Mouse (Mus musculus): ENCODE measurements around the gene Tff2.

DNA sequence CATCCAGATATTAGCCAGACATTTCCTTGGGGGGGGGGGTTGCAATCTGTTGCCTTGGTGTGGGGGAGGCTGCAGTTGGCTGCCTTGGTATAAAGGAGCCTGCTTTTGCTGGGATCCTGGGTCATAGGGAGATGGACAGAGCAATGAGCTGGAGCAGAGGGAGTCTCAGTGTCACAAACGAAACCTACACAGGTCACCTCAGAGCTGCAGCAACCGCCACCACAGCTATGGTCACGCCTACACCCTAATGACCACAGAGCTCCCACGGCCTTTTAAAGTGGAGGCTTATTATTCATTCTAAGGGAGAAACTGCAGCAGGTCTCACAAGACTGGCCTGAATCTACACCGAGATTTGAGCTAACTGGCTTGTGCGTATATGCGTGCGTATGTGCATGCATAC, 47.7 kb upstream of the Tff2 start:
- TF ChIP-seq CTCF (IDR thresholded peaks at IDR 0.05; ENCODE audit: low read depth) (no peak), EP300 (IDR thresholded peaks at IDR 0.05; ENCODE audit: low read depth) (no peak)
